Comparison of ENCODE assay signal across 8 mouse cellular contexts in the genomic region with DNA sequence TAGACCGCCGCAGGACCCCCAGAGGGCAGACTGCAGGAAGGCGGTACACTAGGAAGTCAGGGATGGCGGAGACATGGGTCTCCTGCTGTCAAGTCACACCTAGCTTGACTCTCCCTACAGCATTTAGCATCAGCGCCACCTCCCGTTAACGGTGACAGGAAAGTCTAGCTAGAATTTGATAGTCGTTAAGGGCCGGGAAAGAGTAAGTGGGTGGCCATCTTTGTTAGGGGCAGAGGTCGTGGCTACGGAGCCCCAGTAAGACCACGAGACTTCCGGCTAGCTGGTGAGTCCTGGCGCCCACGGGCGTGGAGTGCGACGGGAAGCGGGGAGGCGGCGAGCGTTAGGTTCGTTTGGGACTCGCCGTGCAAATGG. TPM values are rescaled to one million over a fixed set of nuclear protein-coding genes. Genes with fewer than 3 reads are reported as not detected.
DNase-seq lines count a peak whose midpoint lies in the region; ATAC-seq lines count a peak whose summit lies in the region.

Ccdc142 (plus strand) TSS at position 286 of the 372 bp plus-strand sequence.
Gm42688 (plus strand) TSS at position 302 of the 372 bp plus-strand sequence.

- peak; percentile 94 for DNase-seq in adrenal gland, adult 2 months
- peak; percentile 94 for DNase-seq in embryo, embryonic 10.5 days (ENCODE audit: low spot score)
- DNase-seq in gastrocnemius, postnatal 10 days = peak; percentile 79
- peak; percentile 95 for DNase-seq in induced T-regulatory cell, adult 2 months (ENCODE audit: low read depth)
- DNase-seq in left cerebral cortex, adult 8-10 months (ENCODE audit: low spot score in 2 of 2) = peak; percentile 80 to 91
- DNase-seq in right cerebral cortex, postnatal 10 days (ENCODE audit: low spot score in 2 of 2) = peak; percentile 92 to 95
- peak; percentile 81 to 83 for DNase-seq in urinary bladder, postnatal 4 days (ENCODE audit: low spot score in 2 of 2)

- peak; percentile 88 for ATAC-seq in megakaryocyte, adult 5-6 weeks (ENCODE audit: poor library complexity, severe bottlenecking)

RNA-seq across cellular contexts. Expression of gene Ccdc142, which starts in this region (rescaled TPM):
- 1 to 10 TPM; 2.9 to 5.9 TPM for total RNA-seq in adrenal gland, adult 2 months (2021)
- 34.9 and 38.6 TPM in 2 replicates for polyA plus RNA-seq in adrenal gland, adult 2 months (2012; rRNA removed)
- 1 to 10 TPM in 1 of 2 experiments, under 1 TPM in 1; 0.19 to 1.2 TPM for total RNA-seq in gastrocnemius, postnatal 10 days (2021)
- total RNA-seq in left cerebral cortex, adult 8-10 months (2022) = 10 to 100 TPM in 1 of 4 experiments, 1 to 10 TPM in 3; 6.5 to 10.1 (median 8.7) TPM
- total RNA-seq in megakaryocyte, adult 5-6 weeks (2015) = 2.2 and 3.9 TPM in 2 replicates
- total RNA-seq in megakaryocyte, adult 5-6 weeks (2017) = 0.22 and 3.2 TPM in 2 replicates

RNA-seq across cellular contexts. Expression of gene Gm42688, which starts in this region (rescaled TPM):
- 1 to 10 TPM; 3.9 to 6.6 TPM for total RNA-seq in adrenal gland, adult 2 months (2021)
- 7.5 and 8.8 TPM in 2 replicates for polyA plus RNA-seq in adrenal gland, adult 2 months (2012; rRNA removed)
- 1 to 10 TPM; 1.4 to 2.3 TPM for total RNA-seq in gastrocnemius, postnatal 10 days (2021)
- total RNA-seq in left cerebral cortex, adult 8-10 months (2022) = 1 to 10 TPM; 5.8 to 8.1 (median 6.4) TPM
- 0.87 and 1.3 TPM in 2 replicates for total RNA-seq in megakaryocyte, adult 5-6 weeks (2015)
- 2.9 and 3.0 TPM in 2 replicates for total RNA-seq in megakaryocyte, adult 5-6 weeks (2017)

Comparison
In these comparisons a context has a peak if more than half of its experiments do, and no peak if none do; other contexts are left out.
1. Peak in every context shown above with its lines: DNase-seq and ATAC-seq.